Mouse (Mus musculus): ENCODE results near the gene Pih1d1.
"Not testable (repeated sequence)": the region's sequence is repeated elsewhere in the genome, so short reads cannot be mapped to it uniquely, and the experiment has no call there.

Gene Pih1d1

GRCm38 (mm10) chr7:45169495-45169894 lies 15.4 kb downstream of the Pih1d1 start:
- no peak for DNase-seq

GRCm38 (mm10) chr7:45172974-45173373 lies 18.9 kb downstream of the Pih1d1 start:
- no peak for DNase-seq

GRCm38 (mm10) chr7:45173772-45174171 lies 19.7 kb downstream of the Pih1d1 start:
- not testable (repeated sequence) for DNase-seq

GRCm38 (mm10) chr7:45174567-45175280 lies 20.6 kb downstream of the Pih1d1 start:
- no peak for DNase-seq

DNA sequence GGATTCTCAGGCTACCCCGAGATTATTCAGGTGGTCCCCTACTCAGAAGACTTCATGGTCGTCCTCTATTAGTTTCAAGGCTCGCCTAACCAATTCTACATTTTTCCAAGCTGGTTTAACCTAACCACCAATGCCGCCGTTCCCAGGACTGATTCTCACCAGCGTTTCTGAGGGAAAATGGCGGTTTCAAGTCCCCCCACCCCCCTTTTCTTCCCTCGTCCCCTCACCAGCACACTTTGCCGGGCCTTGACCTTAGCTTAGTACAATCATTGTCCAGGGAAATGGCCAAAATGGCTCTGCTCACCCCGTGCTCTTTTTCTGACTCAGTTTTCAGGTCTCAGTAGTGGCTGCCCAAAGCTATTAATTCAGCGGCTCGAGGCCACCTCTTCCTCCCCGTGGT lies 21.3 kb downstream of the Pih1d1 start:
- DNase-seq: no peak

DNA sequence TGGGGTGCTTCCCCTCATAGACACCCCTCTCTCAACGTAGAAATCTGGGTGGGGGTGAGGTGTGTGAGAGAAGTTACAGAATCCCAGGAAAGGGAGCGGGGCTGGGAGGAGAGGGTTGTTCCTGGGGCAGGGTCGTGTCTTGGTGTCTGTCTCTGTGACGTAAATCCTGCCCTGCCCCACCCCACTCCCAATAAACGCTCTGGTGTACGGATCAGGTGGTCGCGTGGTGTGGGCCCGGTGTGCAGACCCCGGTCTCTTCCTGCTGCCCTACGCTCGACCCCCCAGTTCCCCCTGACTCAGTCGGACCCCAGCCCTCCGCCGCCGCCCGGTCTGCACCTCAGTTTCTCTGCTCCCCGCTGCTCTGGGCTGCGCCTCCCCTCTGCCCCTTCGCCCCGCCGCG lies 21.8 kb downstream of the Pih1d1 start:
- no peak for DNase-seq

DNA sequence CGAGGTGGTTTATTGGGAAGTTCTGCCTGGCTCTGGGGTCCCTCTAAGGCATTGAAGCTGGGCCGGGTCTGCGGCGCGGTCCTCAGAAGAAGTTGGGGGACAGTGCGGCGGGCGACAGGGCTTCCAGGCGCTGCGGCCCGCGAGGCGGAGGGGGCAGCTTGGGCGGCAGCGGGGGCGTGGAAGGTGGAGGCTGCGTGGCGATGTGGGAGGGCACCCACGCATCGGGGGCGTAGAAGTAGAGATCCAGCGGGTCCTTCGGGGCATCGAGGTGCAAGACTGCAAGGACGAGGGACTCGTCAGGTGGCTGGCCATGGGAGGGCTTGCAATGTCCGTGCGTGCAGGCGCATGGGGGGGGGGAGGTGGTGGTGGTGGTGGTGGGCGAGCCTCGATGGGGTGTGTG lies 22.3 kb downstream of the Pih1d1 start:
- no peak for DNase-seq

DNA sequence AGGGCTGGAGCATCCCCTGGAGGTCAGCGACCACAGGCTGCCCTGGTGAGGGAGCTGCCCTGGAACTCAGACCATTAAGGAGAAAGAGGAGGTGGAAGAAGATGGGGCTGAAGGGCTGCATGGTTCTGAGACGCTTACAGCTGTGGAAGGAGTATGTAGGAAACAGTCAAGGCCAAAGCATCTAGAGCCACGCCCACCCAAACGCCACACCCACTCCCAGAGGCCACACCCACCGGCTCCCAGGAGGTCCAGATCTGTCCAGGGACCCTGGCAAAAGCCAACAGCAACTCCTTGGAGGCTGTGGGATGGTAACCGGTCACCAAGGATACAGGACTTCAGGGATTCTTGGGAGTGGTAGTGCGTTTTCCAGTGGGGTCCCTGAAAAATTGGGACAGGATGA lies 24.4 kb downstream of the Pih1d1 start:
- no peak for DNase-seq

- no peak for DNase-seq
These were observed 25.4 kb downstream of the Pih1d1 start, which contains the start of gene Gfy for GRCm38 (mm10) chr7:45179469-45179868. TSS of gene Gfy (minus strand) at chr7:45179569.

DNA sequence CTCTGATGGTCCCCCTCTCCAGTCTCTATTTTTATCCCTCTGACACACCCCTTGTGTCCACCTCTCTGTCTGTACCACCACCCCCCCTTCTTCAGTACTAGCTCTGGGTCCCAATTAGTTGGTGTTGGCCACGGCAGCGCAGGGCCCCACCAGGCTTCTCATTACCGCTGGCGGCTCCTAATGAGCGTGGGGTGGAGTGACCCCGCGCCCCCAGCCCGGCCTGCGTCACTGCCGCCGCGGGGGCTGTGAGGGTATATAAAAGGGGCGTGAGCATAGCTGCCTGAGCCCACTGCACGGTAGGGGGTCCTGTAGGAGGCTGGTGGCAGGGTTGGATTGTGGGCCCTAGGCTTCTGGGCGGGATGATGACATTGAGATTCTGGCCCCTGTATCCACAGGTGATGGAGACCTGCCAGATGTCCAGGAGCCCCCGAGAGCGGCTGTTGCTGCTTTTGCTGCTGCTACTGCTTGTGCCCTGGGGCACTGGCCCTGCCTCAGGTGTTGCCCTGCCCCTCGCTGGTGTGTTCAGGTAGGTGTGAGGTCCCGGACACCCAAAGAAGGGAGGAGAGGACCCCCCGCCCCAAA lies 26.9 kb downstream of the Pih1d1 start, which contains the start of gene Pth2:
Gene Pth2 (plus strand): TSS at position 100 of the 582 bp plus-strand sequence.
- no peak for DNase-seq

DNA sequence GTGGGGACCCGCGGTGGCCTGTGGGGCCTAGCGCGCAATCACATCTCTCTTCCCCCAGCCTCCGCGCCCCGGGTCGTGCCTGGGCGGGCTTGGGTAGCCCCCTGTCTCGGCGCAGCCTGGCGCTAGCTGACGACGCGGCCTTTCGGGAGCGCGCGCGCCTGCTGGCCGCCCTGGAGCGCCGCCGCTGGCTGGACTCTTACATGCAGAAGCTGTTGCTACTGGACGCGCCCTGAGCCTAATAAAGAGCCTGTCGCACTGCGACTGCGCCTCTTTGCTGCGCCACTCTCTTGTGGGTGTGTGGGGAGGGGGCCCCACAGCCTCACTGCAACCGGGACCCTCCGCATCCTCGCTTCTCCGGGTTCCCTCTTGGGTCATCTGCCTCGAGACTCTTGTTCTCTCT lies 27.4 kb downstream of the Pih1d1 start:
- no peak for DNase-seq

DNA sequence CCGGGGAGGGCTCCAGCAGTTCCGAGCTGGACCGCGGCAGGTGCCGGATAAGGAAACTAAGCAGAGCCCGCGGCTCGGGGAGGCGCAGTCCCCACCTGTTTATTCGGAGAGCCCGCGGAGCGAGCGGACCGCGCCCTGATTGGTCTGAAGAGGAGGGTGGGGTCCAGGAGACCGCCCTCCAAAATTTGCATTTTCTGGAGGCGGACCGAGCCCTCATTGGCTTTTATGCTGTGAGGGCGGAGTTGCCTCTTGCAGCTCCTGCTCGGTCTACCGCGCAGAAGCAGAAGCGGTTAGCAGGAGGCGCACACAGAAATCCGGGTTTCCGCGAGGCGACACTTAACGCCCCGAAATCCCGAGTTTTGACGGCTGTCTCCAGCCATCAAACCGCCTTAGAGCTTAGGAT lies 28.1 kb downstream of the Pih1d1 start:
- DNase-seq: peak; percentile 92 to 94

- DNase-seq: no peak
These were observed 28.5 kb downstream of the Pih1d1 start for GRCm38 (mm10) chr7:45182606-45183005.

DNA sequence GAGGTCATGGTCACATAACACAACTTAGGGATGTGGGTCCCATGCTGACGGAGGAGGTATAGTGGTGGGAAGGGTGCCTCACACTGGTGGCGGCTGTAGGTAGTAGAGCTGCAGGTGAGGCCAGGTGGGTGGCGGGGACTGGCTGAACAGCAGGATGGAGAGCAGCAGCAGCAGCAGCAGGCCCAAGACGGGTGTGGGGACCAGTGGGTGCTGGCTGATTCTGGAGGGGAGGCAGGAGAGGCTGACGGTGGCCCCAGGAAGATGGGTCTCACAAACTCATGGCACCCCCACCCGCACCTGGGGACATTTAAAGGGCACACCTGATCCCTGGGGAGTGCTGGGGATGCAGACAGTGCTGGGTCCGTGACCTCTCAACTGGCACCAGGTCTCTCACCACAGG lies 29.6 kb downstream of the Pih1d1 start:
- no peak for DNase-seq

GRCm38 (mm10) chr7:45185921-45186320 lies 31.8 kb downstream of the Pih1d1 start:
- no peak for DNase-seq

GRCm38 (mm10) chr7:45189600-45189999 lies 35.5 kb downstream of the Pih1d1 start:
- no peak for DNase-seq

GRCm38 (mm10) chr7:45190186-45190585 lies 36.1 kb downstream of the Pih1d1 start:
- DNase-seq: no peak

DNA sequence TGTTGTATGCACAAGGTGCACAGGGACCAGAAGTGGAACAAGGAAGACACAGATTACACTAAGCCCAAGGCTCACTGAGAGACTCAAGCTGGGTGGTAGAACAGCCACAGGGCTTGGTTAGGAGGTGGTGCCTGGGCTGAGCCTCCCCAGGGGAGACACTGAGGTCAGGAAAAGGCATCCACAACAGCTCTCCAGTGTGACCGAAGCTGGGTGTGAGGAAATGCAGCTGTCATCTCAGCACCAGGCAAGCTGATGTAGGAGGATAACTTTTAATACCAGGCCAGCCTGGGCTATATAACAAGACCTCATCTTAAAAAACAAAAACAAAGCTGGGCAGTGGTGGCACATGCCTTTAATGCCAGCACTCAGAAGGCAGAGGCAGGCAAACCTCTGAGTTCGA lies 37.1 kb downstream of the Pih1d1 start:
- no peak for DNase-seq

GRCm38 (mm10) chr7:45191803-45192363 lies 37.8 kb downstream of the Pih1d1 start:
- DNase-seq: no peak

DNA sequence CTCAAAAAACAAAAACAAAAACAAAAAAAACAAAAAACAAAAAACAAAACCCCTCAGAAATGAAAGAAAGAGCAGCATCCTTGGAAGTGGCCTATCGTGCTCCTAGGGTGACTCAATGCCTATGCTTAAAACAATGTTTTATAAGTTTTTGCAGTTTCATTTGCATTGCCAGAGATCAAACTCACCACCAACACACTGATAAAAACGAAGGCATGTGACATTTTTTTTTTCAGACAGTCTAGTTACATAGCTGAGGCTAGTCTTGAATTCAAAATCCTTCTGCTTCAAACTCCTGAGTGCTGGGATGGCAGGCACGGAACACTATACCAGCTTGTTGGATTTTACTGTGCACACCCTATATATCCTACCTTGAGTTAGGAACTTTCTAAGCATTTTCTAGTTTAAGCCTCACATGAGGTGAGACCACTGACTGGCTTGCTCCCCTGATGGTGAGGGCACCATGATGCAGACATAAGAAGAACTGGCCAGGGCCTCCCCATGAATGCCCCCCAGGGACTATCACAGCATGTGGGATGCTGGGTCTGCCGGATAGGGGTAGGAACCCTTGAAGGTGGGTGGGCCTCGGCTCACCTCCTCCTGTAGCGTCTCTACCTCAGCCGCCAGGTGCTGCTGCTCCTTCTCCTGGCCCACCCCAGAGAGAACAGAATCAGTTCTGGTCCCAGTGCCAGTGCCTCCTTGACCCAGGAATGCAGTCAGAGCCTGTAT lies 38.6 kb downstream of the Pih1d1 start:
- no peak for DNase-seq

GRCm38 (mm10) chr7:45193406-45193805 lies 39.3 kb downstream of the Pih1d1 start:
- no peak for DNase-seq

DNA sequence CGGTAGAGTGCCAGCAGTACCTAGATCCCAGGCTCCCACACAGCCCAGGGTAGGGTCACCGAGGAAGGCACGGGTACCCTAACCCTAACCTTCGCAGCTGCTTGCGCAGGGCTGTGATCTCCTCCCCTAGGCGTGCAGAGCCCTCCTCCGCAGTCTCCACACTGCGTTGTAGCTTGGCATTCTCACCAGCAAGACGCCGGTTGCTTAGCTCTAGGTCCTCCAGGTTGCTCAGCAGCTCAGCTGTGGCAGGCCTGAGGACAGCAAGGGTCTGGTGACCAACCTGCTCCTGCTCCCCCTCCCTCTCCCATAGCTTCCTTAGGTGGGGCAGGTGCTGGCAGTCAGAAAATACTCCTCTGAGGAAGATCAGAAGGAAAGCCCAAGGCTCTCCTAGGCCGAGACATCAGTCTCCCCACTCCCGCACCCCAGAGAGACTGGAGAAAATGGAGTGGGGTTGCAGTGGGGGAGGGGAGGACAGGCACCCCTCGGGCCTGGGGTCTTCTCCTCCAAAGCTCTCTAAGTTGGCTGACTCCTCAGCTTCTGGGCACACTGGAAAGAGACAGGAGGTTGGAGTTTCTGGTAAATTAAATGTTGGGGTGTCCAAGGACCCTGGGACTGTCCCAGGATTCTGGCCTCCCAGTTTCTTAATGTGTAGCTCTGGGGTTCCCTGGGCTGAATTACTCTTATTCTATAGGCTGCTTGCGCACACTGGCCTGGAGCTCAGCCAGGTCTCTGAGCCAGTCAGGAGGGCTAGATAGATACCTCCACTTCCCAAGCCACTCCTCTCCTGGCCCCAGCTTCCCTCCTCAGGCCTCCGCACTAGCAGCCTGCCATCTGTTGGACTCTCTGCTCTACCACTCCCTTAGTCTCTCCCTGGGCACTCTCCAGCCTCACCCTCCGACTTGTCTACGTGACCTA lies 40.0 kb downstream of the Pih1d1 start:
- peak in 1 of 2 experiments; percentile 16 for DNase-seq
